Mouse (Mus musculus) bone marrow macrophage, adult 2 months (primary cell): ENCODE results near the gene Wbp2. TPM values are rescaled to one million over a fixed set of nuclear protein-coding genes. Genes with fewer than 3 reads are reported as not detected.

Source experiments
- H3K27ac ChIP-seq: 2 replicates; pipeline ENCODE4 v1.5.1; 2012; ENCODE audit warnings: low read depth, low read length; ENCODE audit not compliant: insufficient read depth
- H3K4me1 ChIP-seq: 2 replicates; pipeline ENCODE4 v1.6.1; 2012; ENCODE audit warnings: low read length; ENCODE audit not compliant: control insufficient read depth, insufficient read depth
- H3K4me3 ChIP-seq: 2 replicates; pipeline ENCODE4 v1.5.1; 2012; ENCODE audit warnings: mild to moderate bottlenecking, low read length, moderate library complexity; ENCODE audit not compliant: insufficient read depth
- CTCF ChIP-seq: IDR thresholded peaks from 2 replicates; pipeline ENCODE4 v1.5.1; 2012; ENCODE audit warnings: low read depth, mild to moderate bottlenecking, low read length, moderate library complexity
- POLR2A ChIP-seq: IDR thresholded peaks from 2 replicates; pipeline ENCODE4 v1.6.1; 2012; ENCODE audit warnings: mild to moderate bottlenecking, low read depth, low read length, borderline replicate concordance
- polyA plus RNA-seq: library from polyadenylated mRNA; stranded (reverse); fragments of >200 nt; gene quantifications from 2 replicates; pipeline ENCODE4 v1.2.4, GENCODE M21; 2012; ENCODE audit not compliant: missing spikeins, insufficient read depth, insufficient read length

The Wbp2 gene
- polyA plus RNA-seq, 1 experiment, result 155 TPM

DNA sequence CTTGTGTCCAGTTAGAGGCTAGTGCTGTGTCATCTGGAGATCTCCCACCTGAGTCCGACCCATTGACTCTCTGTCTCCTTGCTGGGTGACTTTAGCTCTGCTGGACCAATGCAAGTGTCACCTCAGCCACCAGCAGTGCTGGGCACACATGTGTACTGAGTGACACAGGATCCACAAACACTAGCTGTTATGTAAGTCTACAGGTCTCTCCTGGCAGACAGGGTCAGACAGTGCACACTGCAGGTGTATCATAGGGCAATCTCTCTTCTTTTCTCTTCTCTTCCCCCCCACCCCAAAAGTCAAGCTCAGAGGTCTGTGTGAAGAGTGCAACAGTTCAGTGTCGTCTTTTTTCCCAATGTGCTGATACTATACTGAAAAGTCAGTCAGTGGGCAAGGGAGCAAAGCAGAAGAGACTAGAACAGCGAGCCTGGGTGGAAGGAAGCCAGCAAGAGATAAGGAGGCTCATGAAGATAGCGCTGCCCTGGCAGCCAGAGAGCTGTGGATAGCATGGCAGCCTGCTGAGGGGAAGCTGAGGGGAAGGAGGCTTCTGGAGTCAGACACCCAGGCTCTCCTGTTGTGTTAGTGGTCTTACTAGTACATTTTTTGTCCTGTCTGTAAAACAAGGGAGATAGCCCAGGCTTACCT, 29.4 kb downstream of the Wbp2 start:
- no peak for TF ChIP-seq POLR2A
- no peak for TF ChIP-seq CTCF
- no peak overlapping the region for H3K27ac ChIP-seq
- no peaks in the 10 kb centered on the region for H3K4me1 ChIP-seq
- H3K4me3 ChIP-seq, result no peak overlapping the region

DNA sequence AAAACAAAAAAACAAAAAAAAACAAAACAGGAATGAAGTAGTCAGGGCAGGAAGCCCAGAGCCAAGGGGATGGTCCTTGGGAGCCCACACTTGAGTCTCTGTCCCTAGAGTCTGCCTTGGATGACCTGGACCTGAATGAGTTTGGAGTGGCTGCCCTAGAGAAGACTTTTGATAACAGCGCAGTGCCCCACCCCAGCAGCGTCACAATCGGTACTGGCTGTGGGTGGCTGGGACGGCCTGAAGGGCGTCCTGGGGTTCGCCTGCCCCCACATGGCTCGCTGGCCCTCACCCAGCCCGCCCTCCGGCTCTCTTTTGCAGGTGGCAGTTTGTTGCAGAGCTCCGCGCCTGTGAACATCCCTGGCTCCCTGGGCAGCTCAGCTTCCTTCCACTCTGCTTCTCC, 30.9 kb downstream of the Wbp2 start:
- Histone ChIP-seq H3K4me1 (no peaks in the 10 kb centered on the region), H3K27ac (no peak overlapping the region), H3K4me3 (no peak overlapping the region)
- no peak for TF ChIP-seq CTCF
- no peak for TF ChIP-seq POLR2A

DNA sequence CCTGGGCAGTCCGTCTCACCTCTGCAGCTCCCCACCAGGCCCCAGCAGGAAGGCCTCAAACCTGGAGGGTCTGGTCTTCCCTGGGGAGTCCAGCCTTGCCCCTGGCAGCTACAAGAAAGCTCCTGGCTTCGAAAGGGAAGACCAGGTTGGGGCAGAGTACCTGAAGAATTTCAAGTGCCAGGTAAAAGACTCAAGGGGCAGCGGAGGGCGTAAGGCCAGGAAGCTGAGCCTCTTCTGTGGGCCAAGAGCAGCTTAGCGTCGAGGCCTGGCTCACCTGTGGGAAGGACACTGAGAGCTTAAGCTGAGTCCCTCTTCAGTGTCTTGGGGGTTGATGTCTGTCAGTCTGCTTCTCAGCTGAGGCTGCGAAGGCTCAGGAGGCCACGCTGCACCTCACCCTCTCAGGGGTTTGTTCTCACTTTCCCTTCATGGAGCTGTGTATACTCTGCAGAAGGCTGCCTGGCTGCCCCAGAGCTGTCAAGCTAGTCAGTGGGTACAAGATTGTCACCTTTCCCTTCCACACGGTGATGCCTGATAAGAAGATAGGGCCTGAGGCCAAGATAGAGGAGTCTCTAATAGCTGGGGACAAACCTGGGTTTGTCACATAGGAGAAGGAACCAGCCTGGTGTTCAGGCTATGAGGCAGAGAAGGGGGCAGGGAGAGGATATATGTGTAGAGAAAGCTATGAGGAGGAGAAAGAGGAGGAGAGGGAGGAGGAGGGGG, 33.1 kb downstream of the Wbp2 start:
- no peak overlapping the region for H3K27ac ChIP-seq
- H3K4me3 ChIP-seq, result no peak overlapping the region
- TF ChIP-seq CTCF (no peak), POLR2A (no peak)

DNA sequence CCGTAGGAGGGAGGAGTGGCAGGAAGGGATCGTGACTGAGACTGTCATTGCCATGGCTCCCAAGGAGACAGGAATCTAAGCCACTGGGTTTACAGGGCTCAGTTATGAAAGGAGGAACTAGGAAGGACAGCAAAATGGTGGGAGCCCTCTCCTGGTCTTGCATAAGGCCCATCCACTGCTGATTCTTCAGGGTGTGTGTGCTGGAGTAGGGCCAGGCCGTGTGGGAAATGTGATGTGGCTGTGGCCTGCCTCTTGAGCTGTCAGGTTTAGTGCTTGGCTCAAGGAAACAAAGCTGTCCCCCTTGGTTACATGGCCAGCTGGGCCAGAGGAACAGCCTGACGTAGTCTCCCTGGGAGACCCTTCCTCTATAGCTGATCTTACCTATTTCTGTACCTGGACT, 36.6 kb downstream of the Wbp2 start:
- Histone ChIP-seq H3K4me1 (no peaks in the 10 kb centered on the region), H3K4me3 (no peak overlapping the region), H3K27ac (no peak overlapping the region)
- TF ChIP-seq CTCF (no peak), POLR2A (no peak)

More for the DNA sequence above, 33.1 kb downstream of the Wbp2 start:
- H3K4me1 ChIP-seq, result no peaks in the 10 kb centered on the region

DNA sequence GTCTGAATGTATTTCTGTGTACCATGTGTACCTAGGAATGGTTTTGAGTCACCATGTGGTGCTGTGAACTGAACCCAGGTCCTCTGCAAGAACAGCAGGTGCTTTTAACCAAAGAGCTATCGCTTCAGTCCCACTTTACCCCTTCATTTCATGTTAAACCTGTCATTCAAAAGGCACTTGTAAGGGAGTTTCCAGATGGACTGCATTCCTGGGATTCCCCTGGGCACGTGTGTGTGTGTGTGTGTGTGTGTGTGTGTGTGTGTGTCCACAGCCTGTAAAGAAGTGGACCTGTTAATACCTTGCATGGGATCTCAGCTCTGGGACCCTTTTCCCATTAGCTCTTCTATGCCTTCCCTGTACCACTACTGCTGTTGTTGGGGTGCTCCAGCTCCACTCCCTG, 37.2 kb downstream of the Wbp2 start:
- H3K27ac ChIP-seq, result no peak overlapping the region
- no peak overlapping the region for H3K4me3 ChIP-seq
- TF ChIP-seq POLR2A (no peak), CTCF (no peak)
- no peaks in the 10 kb centered on the region for H3K4me1 ChIP-seq

DNA sequence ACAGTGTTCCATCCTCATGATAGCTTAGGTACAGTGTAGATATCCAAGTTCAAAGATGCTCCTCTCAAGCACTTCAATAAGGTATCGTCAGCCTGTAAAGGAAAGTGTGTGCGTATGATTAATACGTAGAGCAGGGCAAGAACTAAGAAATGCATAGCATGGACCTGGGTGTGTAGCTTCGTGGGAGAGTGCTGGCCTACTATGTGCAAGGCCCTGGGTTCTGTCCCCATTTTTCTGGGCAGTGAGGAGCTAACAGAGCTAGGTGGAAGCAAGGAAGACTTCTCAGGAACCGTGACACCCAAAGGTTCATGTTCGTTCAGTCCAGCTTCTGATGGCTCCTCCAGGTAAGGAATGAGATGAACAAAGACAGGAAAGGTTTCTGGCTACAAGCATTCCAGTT, 41.6 kb downstream of the Wbp2 start:
- Histone ChIP-seq H3K27ac (no peak overlapping the region), H3K4me3 (no peak overlapping the region), H3K4me1 (peaks cover 5% of the 10 kb centered on the region)
- no peak for TF ChIP-seq CTCF
- TF ChIP-seq POLR2A, result no peak

DNA sequence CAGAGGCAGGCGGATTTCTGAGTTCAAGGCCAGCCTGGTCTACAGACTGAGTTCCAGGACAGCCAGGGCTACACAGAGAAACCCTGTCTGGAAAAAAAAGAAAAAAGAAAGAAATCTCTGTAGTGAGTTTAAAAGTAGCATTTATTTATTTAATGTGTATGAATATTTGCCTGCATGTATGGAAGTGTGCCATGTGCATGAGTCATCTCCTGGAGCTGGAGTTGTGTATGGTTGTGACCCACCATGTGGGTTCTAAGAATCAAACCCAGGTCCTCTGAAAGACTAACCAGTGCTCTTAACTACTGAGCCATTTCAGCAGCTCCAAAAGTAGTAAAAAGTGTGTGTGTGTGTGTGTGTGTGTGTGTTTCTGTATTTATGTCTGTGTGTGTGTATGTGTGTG, 43.5 kb downstream of the Wbp2 start:
- Histone ChIP-seq H3K4me1 (peaks cover 5% of the 10 kb centered on the region), H3K4me3 (no peak overlapping the region), H3K27ac (no peak overlapping the region)
- TF ChIP-seq POLR2A, result no peak
- TF ChIP-seq CTCF, result no peak

DNA sequence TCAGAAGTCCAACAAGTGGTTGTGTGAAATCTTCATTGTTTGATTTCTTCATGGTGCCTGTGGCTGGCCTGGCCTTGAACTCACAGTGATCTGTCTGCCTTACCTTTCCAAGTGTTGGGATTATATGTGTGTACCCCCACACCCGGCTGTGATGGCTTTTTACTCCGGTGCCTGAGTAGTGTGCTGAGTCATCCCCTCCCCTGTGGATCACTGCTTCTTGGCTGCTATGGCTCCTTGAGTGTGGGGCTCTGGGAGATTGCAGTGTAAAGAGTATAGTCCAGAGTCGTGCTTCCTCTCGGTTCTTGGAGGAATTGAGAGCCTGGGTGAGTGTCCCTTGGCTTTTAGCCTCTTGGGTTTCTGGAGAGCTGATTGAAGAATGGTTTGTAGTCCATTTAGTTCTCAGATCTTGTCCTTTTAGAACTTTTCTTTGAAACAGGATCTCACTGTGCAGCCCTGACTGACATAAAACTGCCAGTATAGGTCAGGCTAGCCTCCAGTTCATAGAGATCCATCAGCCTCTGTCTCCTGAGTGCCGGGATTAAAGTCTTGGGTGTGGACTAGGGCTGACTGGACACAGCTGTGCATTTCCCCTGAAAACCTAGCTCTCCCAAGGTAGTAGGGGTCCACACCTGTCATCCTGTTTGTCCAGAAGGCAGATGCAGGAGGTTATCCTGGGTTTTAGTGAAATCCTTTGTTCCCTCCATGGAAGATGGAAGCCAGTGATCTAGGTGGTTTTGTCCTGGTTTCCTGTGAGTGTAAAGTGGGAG, 44.2 kb downstream of the Wbp2 start:
- Histone ChIP-seq H3K4me3 (no peak overlapping the region), H3K27ac (no peak overlapping the region), H3K4me1 (peaks cover 5% of the 10 kb centered on the region)
- no peak for TF ChIP-seq CTCF
- no peak for TF ChIP-seq POLR2A

DNA sequence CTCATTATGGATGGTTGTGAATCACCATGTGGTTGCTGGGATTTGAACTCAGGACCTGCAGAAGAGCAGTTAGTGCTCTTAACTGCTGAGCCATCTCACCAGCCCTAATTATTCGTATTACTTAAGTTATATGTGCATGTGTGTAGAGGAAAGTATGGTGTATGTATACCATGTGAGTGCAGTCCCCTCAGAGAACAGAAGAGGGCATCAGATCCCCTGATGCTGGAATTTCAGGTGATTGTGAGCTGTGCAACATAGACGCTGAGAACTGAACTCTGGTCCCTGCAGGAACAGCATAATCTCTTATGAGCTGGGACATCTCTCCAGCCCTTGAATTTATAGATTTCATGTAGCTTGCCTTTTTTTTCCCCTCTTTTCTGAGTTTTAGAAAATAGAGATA, 45.0 kb downstream of the Wbp2 start:
- H3K4me3 ChIP-seq, result no peak overlapping the region
- H3K4me1 ChIP-seq, result peaks cover 7% of the 10 kb centered on the region
- no peak overlapping the region for H3K27ac ChIP-seq
- TF ChIP-seq CTCF, result no peak
- TF ChIP-seq POLR2A, result no peak

DNA sequence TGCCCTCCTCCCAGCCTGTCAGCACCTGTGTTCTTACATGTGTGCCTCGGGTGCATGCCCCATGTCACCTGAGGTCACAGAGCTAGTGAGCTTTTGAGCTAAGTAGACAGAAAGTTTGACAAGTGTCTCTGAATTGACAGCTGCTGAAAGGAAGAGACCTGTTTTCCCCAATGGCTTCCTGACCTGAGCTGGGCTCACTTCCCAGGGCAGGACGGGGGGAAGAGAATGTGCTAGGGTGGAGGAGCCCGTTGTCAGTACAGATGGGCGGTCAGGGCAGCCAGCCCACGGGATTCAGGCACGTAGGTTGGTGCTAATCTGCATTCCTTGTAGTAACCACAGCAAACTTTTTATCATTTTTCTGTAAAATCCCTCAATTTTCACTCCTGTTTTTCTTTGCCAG, 46.2 kb downstream of the Wbp2 start:
- Histone ChIP-seq H3K4me3 (no peak overlapping the region), H3K27ac (no peak overlapping the region), H3K4me1 (peaks cover 13% of the 10 kb centered on the region)
- TF ChIP-seq POLR2A (no peak), CTCF (no peak)
